Mouse (Mus musculus) layer of hippocampus, postnatal 36 days (tissue): ENCODE data around the gene Hydin. TPM values are rescaled to one million over a fixed set of nuclear protein-coding genes. Genes with fewer than 3 reads are reported as not detected.
"Not testable (repeated sequence)": the region's sequence is repeated elsewhere in the genome, so short reads cannot be mapped to it uniquely, and the experiment has no call there.

Source experiments
- DNase-seq, 2 experiments: peaks; one replicate each; pipeline ENCODE4 v3.0.0; 2022
- total RNA-seq, 2 experiments: library from RNA; stranded (reverse); gene quantifications; 2 replicates each; pipeline ENCODE4 v1.2.3; 2021

The Hydin gene
- total RNA-seq, 2 experiments from 2014 or later, result 0.37 to 0.43 TPM

DNA sequence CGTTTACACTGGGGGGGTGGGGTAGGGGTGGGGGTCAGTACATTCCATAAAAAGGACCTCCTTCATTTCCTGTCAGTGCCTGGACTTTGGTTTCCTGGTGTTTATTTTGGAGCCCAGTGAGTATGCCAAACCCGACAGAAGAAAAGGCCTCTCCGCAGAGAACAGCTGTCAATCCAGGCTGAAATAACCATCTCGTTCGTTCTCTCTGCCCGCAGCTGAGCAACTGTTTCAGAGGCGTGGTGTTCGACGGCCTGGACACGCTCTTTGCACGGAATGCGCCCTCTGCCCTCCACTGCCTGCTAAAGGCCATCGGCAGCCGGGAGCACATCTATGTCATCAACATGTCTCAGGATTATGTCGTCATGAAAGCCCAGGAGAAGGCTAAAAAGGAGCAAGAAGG is 258.5 kb downstream of the Hydin start:
- DNase-seq, result no peak

DNA sequence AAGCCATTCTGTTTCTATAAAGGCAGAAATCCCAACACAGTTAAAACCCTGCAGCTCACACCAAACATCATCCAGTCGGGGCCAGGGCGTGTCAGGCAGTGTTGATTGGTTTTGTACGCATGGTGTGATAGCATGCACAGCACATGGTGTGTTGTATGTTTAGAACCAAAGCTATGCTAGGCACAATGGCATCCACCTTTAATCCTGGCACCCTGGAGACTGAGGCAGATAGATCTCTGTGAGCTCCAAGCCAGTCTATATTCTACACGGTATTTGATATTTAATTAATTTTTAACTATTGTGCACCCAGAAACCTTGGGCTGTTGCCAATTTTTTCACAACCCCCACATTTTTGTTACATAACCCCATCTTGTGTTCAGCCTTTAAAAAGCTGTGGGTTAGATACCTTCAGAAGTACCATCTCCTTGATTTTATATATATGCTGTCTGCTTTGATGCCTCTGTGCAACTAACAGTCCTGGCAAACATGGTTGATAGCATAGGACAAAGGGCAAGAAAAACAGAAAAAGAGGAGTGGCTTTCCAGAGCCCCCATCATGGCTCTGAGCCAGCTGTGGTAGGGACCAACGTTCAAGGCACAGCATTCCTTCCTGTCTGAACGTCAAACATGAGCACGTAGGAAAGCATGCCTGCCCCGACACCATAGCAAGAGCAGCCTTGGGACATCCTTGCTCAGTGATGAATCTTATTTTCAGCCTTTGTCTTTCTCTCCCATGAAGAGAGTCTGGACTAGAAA is 263.4 kb downstream of the Hydin start:
- DNase-seq, result no peak

- DNase-seq, result no peak
Observed at GRCm38 (mm10) chr8:110533781-110534180, 267.0 kb downstream of the Hydin start.

- DNase-seq, result no peak
Observed at GRCm38 (mm10) chr8:110537849-110538248, 271.1 kb downstream of the Hydin start.

GRCm38 (mm10) chr8:110550343-110550742 is 283.6 kb downstream of the Hydin start:
- no peak for DNase-seq

DNA sequence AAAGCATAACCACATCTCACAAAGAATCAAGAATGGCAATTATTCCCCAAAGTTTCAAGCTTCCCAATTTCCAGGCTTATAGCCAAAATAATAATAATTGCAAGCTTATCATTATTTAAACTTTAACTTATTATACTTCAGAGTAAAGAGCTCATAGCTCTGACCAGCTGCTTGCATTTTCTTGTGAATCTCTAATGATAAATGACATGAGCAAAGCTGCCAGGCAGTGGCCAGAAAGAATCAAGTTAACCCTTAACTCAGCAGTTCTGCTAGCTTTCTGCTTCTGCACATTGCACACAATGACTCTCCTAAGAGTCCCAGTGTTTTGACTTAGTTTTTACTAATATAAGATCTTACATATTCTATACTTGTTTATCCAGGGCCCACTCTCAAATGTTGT is 285.3 kb downstream of the Hydin start:
- not testable (repeated sequence) for DNase-seq

GRCm38 (mm10) chr8:110592641-110593040 is 325.9 kb downstream of the Hydin start:
- no peak for DNase-seq

DNA sequence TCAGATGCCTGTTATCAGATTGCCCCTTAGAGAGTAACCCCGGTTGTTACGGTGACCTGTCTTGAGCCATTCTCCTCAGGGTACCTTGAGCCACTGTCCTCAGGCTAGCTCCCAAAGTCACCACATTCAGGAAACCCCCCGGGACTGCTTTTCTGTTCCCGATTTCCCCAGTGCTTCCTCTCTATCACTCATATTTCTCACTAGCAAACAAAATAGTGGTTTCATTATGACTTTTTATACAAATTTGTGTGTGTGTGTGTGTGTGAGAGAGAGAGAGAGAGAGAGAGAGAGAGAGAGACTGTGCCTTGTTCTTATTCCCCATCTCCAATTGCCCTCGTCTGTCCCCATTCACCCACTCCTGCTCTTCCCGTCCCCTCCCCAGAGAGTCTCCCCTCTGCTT is 327.4 kb downstream of the Hydin start:
- no peak for DNase-seq

GRCm38 (mm10) chr8:110604556-110604955 is 337.8 kb downstream of the Hydin start:
- DNase-seq, result peak in 1 of 2 experiments; percentile 23

GRCm38 (mm10) chr8:110605401-110606015 is 338.7 kb downstream of the Hydin start:
- no peak for DNase-seq

GRCm38 (mm10) chr8:110615730-110616129 is 349.0 kb downstream of the Hydin start:
- DNase-seq, result no peak

DNA sequence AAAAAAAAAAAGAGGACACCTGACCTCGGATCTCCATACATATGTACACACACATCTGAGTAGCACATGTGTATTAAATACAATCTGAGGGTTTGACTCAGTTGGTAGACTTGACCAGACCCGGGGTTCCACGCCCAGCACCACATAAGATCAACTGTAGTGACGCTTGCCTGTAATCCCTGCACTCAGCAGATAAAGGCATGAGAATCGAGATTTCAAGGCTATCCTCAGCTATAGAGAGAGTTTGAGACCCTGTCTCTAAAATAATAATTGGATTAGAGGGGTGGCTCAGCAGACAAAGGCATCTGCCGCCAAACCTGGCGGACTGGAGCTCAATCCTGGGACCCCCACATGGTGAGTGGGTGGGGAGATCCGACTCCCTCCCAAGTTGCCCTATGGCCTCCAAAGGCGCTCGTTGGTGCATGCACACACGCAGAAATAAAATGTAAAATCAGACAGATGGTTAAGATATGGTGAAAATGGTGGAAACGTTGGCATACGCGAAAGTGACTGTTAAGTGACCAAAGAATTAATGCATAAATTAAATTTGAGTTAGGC is 351.1 kb downstream of the Hydin start:
- DNase-seq, result no peak

DNA sequence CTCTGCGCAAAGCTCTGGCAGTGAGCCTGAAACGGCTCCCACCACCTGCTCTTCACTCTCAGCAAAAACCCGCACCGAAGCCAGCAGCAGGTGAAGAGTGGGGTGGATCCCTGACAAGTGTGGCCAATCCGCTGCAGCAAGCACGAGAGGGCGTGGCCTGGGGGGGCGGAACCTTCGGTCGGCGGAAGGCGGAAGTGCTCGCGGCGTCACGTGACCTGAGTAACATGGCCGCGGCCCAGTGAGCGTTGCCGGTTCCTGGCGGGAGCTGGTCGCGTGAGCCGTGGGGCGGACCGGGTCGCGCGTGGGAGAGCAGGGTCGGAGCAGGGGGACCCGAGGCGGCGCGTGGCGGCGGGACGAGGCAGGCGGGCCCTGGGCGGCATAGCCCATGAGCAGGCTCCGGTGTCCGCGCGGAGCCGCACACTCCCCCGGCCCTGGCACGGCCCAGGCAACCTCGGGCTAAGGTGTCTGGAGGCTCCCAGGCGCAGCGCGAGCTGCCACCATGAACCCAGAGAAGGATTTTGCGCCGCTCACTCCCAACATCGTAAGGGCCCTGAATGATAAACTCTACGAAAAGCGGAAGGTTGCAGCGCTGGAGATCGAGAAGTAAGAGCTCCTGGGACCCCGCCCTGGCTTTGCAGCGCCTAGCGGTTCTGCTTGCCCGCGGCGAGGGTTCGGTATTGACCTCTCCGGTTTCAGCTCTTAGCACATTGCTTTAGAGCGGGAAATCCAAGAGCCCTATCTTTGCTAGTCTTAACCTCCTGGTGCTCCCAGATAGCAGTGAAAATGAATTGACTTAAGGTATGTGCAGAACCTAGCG is 351.8 kb downstream of the Hydin start, which contains the start of gene Vac14:
TSS of gene Vac14 (plus strand) at position 195 of the 817 bp plus-strand sequence.
- peak; percentile 95 to 96 for DNase-seq

DNA sequence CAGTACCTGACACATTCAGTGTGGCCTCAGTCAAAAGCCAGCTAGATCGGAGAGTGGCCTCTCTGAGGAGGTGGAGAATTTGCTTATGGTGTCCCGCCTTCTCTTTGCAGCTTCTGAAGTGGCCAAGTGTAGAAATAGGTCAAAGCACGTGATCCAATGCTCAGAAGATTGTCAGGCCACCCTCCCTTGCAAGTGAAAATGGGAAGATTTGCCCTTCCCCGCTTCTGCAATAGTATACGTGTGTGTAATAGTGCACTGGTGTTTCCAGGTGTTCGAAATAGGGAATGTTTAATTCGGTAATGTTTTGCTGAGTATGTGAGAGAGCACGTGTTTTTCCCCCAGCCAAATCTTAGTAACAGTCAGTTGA is 352.4 kb downstream of the Hydin start:
- no peak for DNase-seq

- no peak for DNase-seq
Observed at GRCm38 (mm10) chr8:110619919-110620318, 353.1 kb downstream of the Hydin start.

DNA sequence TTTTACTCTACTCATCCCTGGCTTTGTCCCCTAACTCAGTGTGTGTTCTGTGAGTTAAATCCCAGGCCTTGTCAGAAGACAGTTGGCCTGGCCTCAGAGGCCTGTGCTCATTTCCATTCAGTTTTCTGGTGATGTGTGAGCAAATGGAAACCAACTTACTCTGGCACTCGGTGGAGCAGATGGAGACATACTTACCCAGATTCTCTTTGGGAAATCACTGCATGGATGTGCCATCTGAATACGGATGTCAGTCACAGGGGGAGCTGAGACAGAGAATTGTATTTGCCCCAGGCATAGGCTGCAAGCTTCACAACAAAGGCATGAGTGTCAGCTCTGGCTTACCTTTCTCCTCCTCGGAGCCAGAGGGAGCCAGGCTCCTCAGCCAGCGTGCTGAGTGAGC is 359.7 kb downstream of the Hydin start:
- no peak for DNase-seq

DNA sequence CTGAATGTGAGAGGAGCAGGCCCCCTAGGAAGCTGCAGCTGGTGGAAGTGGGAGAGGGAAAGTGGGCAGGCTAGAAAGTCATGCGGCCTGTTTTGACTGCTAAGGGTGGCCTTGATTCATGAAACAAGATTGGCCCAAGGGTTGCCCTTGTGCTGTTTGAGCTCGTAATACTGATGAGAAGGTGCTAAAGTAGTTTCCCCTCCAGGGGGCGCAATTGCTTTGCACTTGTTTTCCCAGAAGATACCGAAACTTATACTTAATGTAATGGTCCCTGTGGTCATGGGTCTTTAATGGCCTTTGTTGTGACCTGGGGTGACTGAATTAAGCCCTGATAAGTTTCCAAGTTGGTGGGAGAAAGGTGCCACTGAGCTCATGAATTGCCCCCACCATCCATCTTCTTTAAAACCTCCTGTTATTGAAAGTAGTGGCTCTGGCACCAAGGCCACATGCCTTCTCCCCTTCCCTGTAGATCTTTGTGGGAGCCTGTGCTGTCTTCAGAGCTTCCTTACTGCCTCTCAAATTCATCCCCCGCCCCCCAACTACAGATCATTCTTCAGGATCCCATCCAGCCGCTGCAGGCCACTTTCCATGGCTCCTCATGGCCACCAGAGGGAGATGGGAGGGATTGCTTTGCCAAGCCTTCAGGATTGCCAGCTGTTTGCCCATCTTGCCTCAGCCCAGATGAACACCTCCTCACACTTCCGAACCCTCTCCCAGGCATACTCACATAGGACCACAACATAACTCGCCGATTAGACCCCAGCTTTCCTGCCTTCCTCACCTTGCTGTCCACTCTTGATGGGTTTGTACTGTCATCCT is 362.7 kb downstream of the Hydin start:
- DNase-seq, result peak in 1 of 2 experiments; percentile 54

- no peak for DNase-seq
Observed at GRCm38 (mm10) chr8:110630079-110630478, 363.3 kb downstream of the Hydin start.

- peak; percentile 57 to 63 for DNase-seq
Observed at GRCm38 (mm10) chr8:110630571-110631071, 363.8 kb downstream of the Hydin start.

GRCm38 (mm10) chr8:110631201-110631600 is 364.4 kb downstream of the Hydin start:
- no peak for DNase-seq

DNA sequence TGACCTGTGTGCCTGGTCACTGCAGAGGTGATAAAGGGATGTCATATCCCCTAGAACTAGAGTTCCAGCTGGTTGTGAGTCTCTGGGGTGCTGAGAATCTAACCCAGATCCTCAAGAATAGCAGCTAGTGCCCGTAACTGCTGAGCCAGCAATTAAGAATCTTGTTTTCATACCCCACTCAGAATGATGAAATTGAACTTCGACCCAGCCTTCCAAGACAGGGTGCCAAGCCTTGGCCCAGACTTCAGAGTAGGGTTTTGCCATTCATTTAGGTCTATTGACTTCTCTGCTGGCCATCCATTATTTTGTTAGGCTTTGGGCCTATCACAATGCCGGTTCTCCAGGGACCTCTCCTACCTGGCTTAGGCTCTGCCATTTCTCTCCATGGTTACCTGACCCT is 367.0 kb downstream of the Hydin start:
- no peak for DNase-seq

GRCm38 (mm10) chr8:110636182-110636581 is 369.4 kb downstream of the Hydin start:
- no peak for DNase-seq
